Mouse (Mus musculus): ENCODE measurements around the gene Grm4.

GRCm38 (mm10) chr17:27389221-27390000, 131.8 kb downstream of the Grm4 start:
- TF ChIP-seq POLR2A (IDR thresholded peaks at IDR 0.05; ENCODE audit: low read depth, low read length) = no peak
- TF ChIP-seq CTCF (conservative IDR thresholded peaks at IDR 0.05; ENCODE audit: insufficient read depth, insufficient read length, low read depth, low read length) = no peak

Data from kidney, adult 2 months (tissue).